Mouse (Mus musculus): Measurements from ENCODE around the gene Anxa4.

- TF ChIP-seq CTCF (IDR thresholded peaks at IDR 0.05; ENCODE audit: borderline replicate concordance, extremely low read depth, insufficient read depth, insufficient read length) (no peak), POLR2A (IDR thresholded peaks at IDR 0.05; ENCODE audit: borderline replicate concordance, extremely low read depth, insufficient read depth, insufficient read length, poor library complexity, severe bottlenecking) (no peak)
These were observed 71.4 kb downstream of the Anxa4 start for GRCm38 (mm10) chr6:86721977-86722376.
